Mouse (Mus musculus) natural killer cell, adult 2 months (primary cell): ENCODE data around the gene Trim29.

Source experiments
- DNase-seq, 2 experiments: peaks; one replicate each; pipeline ENCODE4 v3.0.0; 2022; ENCODE audit warnings: low spot score in 2 of 2

Trim29 gene

DNA sequence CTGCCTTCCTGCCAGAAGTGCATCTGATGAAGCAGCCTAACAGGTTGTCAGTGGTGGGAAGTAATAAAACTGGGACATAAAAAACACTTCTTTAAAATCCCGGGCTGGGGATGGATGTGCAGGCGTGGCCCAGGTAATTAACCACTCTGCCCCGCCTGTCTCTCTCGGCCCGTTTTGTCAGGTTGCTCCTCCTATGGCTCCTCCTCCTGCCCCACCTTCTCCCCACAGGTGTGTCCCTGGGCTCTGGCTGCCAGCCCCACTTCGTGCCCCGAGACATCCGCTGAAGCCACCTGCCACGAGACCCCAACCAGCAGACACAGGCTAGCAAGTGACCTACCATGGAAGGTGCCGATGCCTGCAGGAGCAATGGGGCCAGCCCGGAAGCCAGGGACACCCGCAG lies at the start of gene Trim29:
Trim29 (plus strand) TSS at position 311 of the 400 bp plus-strand sequence.
- no peak for DNase-seq

DNA sequence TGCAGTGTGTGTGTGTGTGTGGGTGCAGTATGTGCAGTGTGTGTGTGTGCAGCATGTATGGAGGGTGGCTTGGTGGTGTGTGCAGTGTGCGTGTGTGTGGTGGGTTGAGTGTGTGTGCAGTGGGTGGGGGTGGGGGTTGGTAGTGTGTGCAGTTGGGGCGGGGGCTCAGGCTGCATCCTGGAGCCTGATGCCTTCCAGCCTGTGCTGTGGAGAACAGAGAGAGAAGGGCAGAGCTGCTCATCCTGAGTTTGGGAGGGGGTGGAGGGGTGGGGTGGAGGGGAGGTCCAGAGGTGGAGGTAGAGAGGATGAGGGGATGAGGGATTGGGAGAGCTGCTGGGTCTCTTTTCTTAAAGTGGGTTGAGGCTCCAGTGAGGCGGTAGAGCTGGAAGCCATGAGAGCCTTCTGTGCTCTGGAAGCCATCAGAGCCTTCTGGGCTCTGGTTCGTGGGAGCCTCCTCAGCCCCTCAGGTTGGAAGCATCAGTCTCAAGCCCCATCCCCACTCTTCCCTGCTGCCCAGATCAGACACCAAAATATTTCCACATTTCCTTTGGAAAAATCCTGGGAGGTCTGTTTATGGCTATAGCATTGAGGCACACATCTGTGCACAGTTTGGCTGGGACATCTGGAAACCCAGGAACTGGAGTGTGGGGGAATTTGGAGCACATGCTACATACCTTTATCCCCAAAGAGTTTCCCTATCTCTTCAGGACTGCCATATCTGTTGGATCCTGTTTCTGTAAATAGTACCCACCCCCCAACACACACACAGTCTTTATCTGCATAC lies 49.3 kb upstream of the Trim29 start:
- DNase-seq: no peak

GRCm38 (mm10) chr9:43261941-43262340 lies 48.7 kb upstream of the Trim29 start:
- DNase-seq: no peak

DNA sequence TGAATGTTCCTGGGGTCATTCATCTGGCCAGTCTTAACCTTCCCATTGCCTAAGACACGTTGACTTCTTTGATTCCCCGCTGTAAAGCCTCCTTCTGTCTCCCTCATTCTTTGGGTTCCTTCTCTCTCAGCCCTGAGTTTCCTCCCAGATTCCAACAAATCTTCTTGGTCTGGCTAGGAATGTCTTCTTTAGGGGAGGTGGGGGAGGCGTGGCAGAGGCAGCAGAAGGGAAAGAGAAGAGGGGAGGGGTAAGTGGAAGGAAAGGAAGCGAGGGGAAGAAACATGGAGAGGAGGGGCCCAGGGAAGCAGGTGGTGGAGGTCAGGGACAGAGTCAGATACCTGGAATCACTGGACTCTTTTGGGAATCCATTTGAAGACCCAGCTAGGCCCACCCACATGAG lies 48.3 kb upstream of the Trim29 start:
- DNase-seq: no peak

GRCm38 (mm10) chr9:43262811-43263550 lies 47.7 kb upstream of the Trim29 start:
- no peak for DNase-seq

GRCm38 (mm10) chr9:43263946-43264451 lies 46.6 kb upstream of the Trim29 start:
- no peak for DNase-seq

DNA sequence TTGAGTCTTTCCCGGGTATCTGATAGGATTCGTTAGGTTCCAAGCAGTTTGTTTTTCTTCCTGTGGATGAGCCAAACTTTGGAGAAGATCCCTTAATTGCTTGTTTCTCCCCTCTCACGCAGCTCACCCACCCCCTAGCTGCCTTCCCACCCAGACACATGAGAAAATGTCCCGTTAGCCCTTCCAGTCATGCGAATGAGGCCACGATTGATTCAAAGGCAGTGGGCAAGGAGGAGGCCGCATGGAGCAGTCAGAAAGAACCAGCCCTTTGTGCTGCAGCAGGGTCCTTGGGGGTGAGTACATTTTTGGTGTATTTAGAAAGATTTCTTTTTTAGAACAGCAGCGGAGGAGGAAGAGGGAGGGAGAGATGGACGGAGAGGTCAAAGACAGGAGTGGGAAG lies 45.5 kb upstream of the Trim29 start:
- DNase-seq: no peak

GRCm38 (mm10) chr9:43267357-43267756 lies 43.3 kb upstream of the Trim29 start:
- peak in 1 of 2 experiments; percentile 7 for DNase-seq

DNA sequence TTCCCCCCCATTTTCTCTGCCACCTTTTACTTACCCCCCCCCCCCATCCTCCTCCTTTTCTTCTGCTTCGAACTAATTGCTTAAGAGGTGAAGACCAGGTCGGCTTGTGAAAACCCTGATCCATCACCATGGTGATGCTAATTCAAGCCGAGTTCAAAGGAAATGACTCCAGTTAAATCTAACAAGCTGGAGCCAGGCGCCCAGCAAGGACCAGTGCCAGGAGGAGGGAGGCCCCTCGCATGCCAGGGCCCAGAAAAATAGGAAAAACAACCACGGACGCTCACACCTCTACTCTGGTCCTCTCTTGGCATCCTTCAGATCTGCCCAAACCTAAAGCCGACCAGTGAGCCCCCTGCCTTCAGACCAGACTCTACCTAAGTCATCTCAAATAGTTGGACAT lies 41.5 kb upstream of the Trim29 start:
- DNase-seq: no peak

GRCm38 (mm10) chr9:43270723-43271252 lies 39.9 kb upstream of the Trim29 start:
- DNase-seq: no peak

GRCm38 (mm10) chr9:43271761-43272518 lies 38.7 kb upstream of the Trim29 start:
- DNase-seq: no peak

DNA sequence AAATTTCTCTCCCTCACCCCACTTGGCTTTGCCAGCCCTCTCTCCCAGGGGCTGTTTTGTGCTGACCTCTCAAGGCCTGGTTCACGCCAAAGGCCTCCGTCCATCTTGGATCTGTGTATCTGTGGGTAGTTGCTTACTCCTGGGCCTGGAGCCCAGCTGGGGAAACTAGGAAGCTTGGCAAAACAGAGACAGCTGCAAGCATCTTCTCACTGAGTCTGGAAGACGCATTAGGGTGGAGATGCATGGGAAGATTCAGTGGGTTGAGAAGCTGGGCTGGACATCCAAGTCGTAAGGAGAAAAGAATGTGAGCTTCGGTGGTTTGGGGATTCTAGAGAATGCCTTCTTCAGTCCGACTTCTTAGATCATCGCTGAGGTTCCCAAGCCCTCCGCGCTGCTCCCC lies 36.9 kb upstream of the Trim29 start:
- no peak for DNase-seq

GRCm38 (mm10) chr9:43284284-43284683 lies 26.4 kb upstream of the Trim29 start:
- peak; percentile 11 to 36 for DNase-seq

GRCm38 (mm10) chr9:43285281-43285680 lies 25.4 kb upstream of the Trim29 start:
- no peak for DNase-seq

DNA sequence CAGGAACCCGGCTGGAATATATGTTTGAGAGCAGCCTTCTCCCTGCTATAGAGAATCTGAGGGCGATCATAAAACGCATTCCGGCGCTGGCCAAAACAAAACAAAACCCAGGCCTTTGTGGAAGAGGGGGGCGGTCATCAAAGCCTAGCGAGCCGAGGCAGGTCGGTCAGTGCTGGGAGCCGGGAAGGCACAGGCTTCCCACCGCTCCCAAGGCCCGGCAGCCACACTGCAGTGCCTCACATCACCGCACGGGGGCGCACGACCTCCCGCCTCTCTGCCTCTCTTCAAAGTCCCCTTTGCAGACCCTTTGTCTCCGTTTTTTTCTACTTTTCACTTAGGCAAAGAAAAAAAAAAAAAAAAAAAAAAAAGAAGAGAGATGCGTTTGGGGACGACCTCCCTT lies 23.8 kb upstream of the Trim29 start:
- no peak for DNase-seq

DNA sequence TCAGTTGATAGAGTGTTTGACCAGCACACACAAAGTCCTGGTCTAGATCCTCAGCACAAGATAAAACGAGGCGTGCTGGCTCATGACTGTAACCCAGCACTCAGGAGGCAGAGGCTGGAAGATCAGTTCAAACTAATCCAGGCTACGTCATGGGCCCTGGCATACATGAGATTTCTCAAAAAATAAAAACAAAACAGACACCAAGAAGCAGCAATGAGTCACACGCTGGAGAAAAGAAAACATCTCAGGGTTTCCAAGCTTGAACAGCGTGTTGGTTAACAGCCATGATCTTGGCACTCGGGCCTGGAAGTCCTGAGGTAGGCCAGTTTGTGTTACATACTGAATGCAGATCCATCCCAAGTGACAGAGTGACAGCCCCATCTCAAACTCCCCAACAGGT lies 17.6 kb upstream of the Trim29 start:
- DNase-seq: no peak

GRCm38 (mm10) chr9:43300394-43300793 lies 10.3 kb upstream of the Trim29 start:
- DNase-seq: no peak

DNA sequence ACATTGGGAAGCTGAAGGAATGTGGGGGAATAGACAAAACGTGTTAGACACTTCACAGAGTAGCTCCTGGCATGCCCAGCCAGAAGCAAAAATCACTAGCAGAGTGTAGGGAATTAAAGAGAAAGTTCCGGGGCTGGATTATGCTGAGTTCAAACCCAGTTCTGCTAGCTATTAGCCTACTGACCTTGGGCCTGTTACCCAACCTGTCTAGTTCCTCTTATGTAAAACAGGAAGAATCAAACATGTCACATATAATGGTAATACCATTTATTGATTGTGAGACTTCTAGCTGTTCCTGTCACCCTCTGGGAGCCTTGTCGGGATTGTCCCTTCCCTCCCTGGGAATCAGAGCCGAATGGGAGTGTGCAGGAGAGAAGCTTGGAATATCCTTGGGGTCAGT lies 7.7 kb upstream of the Trim29 start:
- no peak for DNase-seq

GRCm38 (mm10) chr9:43305882-43306281 lies 4.8 kb upstream of the Trim29 start:
- DNase-seq: no peak

- DNase-seq: no peak
Measured at GRCm38 (mm10) chr9:43309087-43309872, 1.4 kb upstream of the Trim29 start.

GRCm38 (mm10) chr9:43312190-43312589 lies 1.5 kb downstream of the Trim29 start:
- DNase-seq: no peak
